Comparison of ENCODE assay signal across 9 mouse cellular contexts in the genomic region with DNA sequence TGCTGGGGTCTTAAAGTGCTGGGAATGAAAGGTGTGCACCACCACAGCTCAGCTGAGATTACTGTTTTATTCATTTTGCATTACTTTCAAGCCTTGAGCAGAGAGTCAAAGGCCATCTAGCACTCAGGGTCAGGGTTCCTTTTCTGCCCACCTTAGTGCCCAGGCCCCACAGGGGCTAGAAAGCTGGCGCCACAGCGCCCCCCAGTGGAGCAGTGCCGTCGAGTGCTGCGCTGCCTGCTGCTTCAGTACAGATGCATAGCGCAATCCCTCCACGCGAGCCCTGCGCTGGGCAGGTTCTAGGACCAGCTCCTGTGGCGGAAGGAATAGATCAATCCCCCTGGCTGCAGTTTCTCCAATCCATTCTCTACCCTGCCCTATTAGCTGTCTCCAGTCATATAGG. TPM values are rescaled to one million over a fixed set of nuclear protein-coding genes. Genes with fewer than 3 reads are reported as not detected.
DNase-seq lines count a peak whose midpoint lies in the region; ATAC-seq and TF ChIP-seq lines count a peak whose summit lies in the region.
"Had no signal": no experiment of that assay in that cellular context is flagged by ENCODE, and none has a peak within 500 bp of the region (broad histone marks: within the 10 kb centered on the region; RNA-seq: fewer than 3 reads in every experiment).

No protein-coding gene starts in this region.

- no peak for ATAC-seq in heart, embryonic 14.5 days (ENCODE audit: insufficient number of reproducible peaks, insufficient read depth, low FRiP score, low read depth)

- peak; percentile 67 to 84 for DNase-seq in cerebellum, postnatal 14 days
- no peak for DNase-seq in cerebellum, adult 11 months
- DNase-seq in A20 (ENCODE audit: low read depth, low spot score) = peak; percentile 59
- DNase-seq in brain, embryonic 14.5 days (ENCODE audit: low read depth) = peak; percentile 69
- DNase-seq in kidney, postnatal 4 days = peak; percentile 80 to 83
- DNase-seq in natural killer cell, adult 2 months (ENCODE audit: low spot score in 2 of 2) = peak; percentile 27 to 46
- DNase-seq in urinary bladder, adult 2 months (ENCODE audit: low spot score) = no peak

- no peak overlapping the region for H3K27ac ChIP-seq in heart, embryonic 14.5 days (replicated peaks in 1 of 2; ENCODE audit: control insufficient read depth in 1 of 2, insufficient read depth in 1 of 2, low read depth in 2 of 2, low read length in 2 of 2)
- H3K27ac ChIP-seq: lung, embryonic 15.5 days had no signal

- H3K4me1 ChIP-seq in heart, embryonic 14.5 days (ENCODE audit: control insufficient read depth in 2 of 2, insufficient read depth in 2 of 2, low read length in 2 of 2) = peaks cover 2 to 6% of the 10 kb centered on the region in 2 experiments; a peak in 2 of 4 replicates
- H3K4me1 ChIP-seq: lung, embryonic 15.5 days had no signal

- H3K9ac ChIP-seq in heart, embryonic 14.5 days (ENCODE audit: low read length) = no peak overlapping the region
- H3K9ac ChIP-seq: lung, embryonic 15.5 days had no signal

- TF ChIP-seq CTCF in brain, embryonic 14.5 days (IDR thresholded peaks at IDR 0.05; ENCODE audit: borderline replicate concordance, extremely low read depth, insufficient read depth, insufficient read length) = peak; percentile 81

- TF ChIP-seq POLR2A in brain, embryonic 14.5 days (IDR thresholded peaks at IDR 0.05; ENCODE audit: borderline replicate concordance, extremely low read depth, insufficient read depth, insufficient read length, poor library complexity, severe bottlenecking) = no peak

- H3K36me3 ChIP-seq in heart, embryonic 14.5 days (ENCODE audit: control insufficient read depth, insufficient read depth, low read length) = peaks cover 39% of the 10 kb centered on the region

- no peaks in the 10 kb centered on the region for H3K9me3 ChIP-seq in heart, embryonic 14.5 days (ENCODE audit: control insufficient read depth, low read length)
- H3K9me3 ChIP-seq: lung, embryonic 15.5 days had no signal

- peaks cover 14% of the 10 kb centered on the region; the same call in 1 of the 2 replicates for H3K27me3 ChIP-seq in heart, embryonic 14.5 days (ENCODE audit: control insufficient read depth, insufficient read depth, low read length)

- H3K4me3 ChIP-seq in heart, embryonic 14.5 days (ENCODE audit: control insufficient read depth in 1 of 2, insufficient read depth in 1 of 2, low read depth in 1 of 2, low read length in 2 of 2) = peak overlapping the region in 1 of 2 experiments; percentile 17; a peak in 3 of 4 replicates
- H3K4me3 ChIP-seq: lung, embryonic 15.5 days had no signal

- peak overlapping the region; percentile 57 for H3K4me2 ChIP-seq in heart, embryonic 14.5 days (ENCODE audit: low read length)

- 28% methylated on average over 10 of the region's 10 CpGs for WGBS in heart, embryonic 14.5 days

RNA-seq across cellular contexts. Expression of a gene that starts 6.9 kb away (rescaled TPM):
- 25.1 and 33.9 TPM in 2 replicates for polyA plus RNA-seq in brain, embryonic 14.5 days (2012; rRNA removed)
- polyA plus RNA-seq in heart, embryonic 14.5 days (2014; fragmentation: Nextera tagmentation; extraction: Ambion mirVana) = 8.4 and 12.2 TPM in 2 replicates
- polyA plus RNA-seq in urinary bladder, adult 2 months (2012; rRNA removed) = 26.8 and 36.6 TPM in 2 replicates

RNA-seq across cellular contexts. Expression of a gene that starts 22.8 kb away (rescaled TPM):
- 11.8 and 15.5 TPM in 2 replicates for polyA plus RNA-seq in brain, embryonic 14.5 days (2012; rRNA removed)
- polyA plus RNA-seq in heart, embryonic 14.5 days (2014; fragmentation: Nextera tagmentation; extraction: Ambion mirVana) = 2.4 and 2.7 TPM in 2 replicates
- polyA plus RNA-seq in urinary bladder, adult 2 months (2012; rRNA removed) = 42.8 and 59.9 TPM in 2 replicates

RNA-seq across cellular contexts. Expression of a gene that starts 25.1 kb away (rescaled TPM):
- 76.0 and 103 TPM in 2 replicates for polyA plus RNA-seq in brain, embryonic 14.5 days (2012; rRNA removed)
- polyA plus RNA-seq in heart, embryonic 14.5 days (2014; fragmentation: Nextera tagmentation; extraction: Ambion mirVana) = 146 and 147 TPM in 2 replicates
- 119 and 152 TPM in 2 replicates for polyA plus RNA-seq in urinary bladder, adult 2 months (2012; rRNA removed)

Comparison
In these comparisons a context has a peak if more than half of its experiments do, and no peak if none do; other contexts are left out.
1. DNase-seq: peak in cerebellum, postnatal 14 days (2 of 2), A20 (single experiment), brain, embryonic 14.5 days (single experiment), kidney, postnatal 4 days (2 of 2) and natural killer cell, adult 2 months (2 of 2); none in cerebellum, adult 11 months (single experiment) and urinary bladder, adult 2 months (single experiment).